Mouse (Mus musculus) erythroid progenitor cell, adult 5-6 weeks (primary cell): ENCODE data around the gene Mc3r. TPM values are rescaled to one million over a fixed set of nuclear protein-coding genes. Genes with fewer than 3 reads are reported as not detected.

Experiments
- ATAC-seq: replicated peaks from 2 replicates; pipeline ENCODE4 v1.8.0; 2016; ENCODE audit warnings: moderate number of reproducible peaks, mild to moderate bottlenecking, moderate TSS enrichment, inconsistent platforms; ENCODE audit not compliant: poor library complexity, low FRiP score, severe bottlenecking
- total RNA-seq, 2 experiments: library from RNA; stranded (forward) in 1 of 2; stranded (reverse) in 1 of 2; fragments of 150-400 nt in 1 of 2; fragments of 186-747, 209-891 nt in 1 of 2; gene quantifications; 2 replicates each; pipeline versions ENCODE4 v1.2.3 to v1.2.4; 2015 to 2017; ENCODE audit warnings: low replicate concordance in 2 of 2

The Mc3r gene
- total RNA-seq, 2 experiments from 2014 or later = not detected

DNA sequence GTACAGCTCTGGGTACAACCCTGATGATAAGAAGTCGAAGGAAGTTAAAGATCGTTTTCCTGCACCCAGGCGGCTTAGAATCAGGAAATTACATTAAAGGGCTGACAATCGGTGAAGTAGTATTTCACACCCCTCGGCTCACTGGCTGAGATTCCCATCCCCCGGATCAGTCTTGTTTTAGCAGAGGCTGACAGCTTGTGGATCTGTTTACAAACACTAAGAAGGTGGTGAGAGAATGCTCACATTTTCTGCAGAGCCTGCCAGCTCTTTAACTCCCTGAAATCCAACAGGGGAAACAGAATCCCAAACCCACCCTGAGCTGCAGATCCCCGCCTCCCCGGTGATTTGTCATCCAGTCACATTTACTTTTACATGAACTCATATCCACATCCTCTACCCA lies 2.8 kb upstream of the Mc3r start:
- no peak for ATAC-seq

DNA sequence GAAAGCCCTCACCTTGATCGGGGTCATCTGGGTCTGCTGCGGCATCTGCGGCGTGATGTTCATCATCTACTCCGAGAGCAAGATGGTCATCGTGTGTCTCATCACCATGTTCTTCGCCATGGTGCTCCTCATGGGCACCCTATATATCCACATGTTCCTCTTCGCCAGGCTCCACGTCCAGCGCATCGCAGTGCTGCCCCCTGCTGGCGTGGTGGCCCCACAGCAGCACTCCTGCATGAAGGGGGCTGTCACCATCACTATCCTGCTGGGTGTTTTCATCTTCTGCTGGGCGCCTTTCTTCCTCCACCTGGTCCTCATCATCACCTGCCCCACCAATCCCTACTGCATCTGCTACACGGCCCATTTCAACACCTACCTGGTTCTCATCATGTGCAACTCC lies 1.0 kb downstream of the Mc3r start:
- no peak for ATAC-seq

DNA sequence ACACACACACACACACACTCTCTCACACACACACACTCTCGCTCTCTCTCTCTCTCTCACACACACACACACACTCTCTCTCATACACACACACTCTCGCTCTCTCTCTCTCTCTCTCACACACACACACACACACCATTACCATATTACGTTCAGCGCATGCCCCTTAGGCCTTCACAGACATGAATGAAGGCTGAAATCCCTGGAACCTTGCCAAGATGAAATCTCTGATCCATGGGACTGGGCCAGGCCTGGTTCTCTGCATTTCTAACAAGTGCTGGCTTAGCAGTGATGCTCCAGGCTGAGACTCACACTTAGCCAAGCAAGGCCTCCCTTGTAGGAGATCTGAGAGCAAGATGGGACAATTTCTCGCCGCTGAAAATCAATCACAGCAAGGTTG lies 8.1 kb downstream of the Mc3r start:
- ATAC-seq = no peak

DNA sequence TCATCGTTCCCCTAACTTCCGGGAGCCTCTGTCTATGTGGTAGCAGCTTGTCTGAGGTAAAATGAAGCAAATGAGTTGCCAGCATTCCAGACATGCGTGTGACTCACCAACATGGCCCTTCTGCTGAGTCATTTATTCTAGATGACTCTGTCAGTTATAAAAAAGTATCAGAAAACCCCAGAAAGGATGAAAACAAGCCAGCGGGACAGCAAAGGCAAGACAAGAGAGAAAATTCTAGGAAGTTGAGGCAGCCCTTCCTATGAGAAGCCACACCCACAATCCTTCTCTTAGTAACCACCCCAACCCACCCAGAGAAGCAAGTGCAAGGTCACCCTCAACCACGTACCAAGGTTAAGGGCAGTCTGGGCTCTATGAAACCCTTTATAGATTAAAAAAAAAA lies 8.7 kb downstream of the Mc3r start:
- ATAC-seq = no peak

DNA sequence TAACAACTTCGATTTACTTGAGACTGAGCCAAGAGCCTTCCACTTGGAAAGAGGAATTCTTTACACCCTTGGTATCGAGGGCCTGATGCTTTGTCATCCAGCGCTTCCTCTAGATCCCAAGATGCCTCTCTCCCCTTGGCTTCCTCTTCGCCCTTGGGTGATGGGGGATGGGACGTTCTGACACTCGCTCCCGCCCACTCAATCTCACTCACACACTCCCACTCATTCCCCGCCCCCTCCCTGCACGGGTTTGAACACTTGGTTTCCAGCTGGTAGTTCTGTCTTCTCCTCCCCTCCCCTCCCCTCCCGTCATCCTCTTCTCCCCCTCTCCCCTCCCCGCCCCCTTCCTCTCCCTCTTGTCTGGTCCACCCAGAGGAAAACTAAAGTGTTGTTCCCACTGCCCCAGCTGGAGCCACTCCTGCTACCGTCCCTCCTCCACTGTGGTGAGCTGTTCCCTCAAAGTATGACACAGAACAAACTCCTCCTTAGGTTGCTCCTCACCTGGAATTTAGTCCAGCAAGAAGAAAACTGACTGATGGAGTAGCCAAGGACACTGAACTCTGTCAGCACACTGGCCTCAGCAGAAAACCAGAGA lies 9.3 kb downstream of the Mc3r start:
- ATAC-seq = no peak

DNA sequence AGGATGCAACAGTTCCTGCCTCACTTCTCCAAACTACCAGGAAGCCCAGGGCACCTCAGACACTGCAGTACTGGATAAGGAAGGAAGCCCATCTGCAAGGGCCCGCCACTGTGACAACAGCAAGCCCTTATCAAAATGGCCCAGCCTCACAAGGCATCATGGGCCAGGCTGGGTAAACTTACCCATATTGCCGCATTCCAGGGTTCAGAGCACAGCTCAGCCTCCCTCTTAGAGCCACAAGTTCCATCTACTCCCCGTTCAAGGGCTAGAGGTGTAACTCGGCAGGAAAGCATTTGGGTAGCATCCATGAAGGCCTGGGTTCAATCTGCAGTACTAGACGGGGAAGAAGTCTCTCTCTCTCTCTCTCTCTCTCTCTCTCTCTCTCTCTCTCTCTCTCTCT lies 11.8 kb downstream of the Mc3r start:
- ATAC-seq = no peak

DNA sequence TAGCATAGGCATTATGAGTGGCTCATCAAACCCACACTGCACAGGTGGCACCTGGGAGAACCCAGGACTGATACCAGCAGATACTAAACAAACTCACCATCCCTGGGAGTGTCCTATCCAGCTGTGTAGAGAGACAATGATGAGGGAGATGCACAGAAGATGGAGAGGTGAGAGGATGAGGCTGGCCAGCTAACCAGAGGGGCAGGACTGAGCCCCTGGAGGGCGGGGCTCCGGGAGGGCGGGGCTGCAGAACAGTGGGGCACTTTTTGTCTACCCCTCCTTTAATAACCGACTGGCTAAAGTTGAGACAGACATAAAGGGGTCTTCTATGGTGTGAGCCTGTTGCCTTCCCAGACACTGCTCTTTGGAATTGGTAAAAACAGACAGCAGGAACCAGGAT lies 13.1 kb downstream of the Mc3r start:
- no peak for ATAC-seq

DNA sequence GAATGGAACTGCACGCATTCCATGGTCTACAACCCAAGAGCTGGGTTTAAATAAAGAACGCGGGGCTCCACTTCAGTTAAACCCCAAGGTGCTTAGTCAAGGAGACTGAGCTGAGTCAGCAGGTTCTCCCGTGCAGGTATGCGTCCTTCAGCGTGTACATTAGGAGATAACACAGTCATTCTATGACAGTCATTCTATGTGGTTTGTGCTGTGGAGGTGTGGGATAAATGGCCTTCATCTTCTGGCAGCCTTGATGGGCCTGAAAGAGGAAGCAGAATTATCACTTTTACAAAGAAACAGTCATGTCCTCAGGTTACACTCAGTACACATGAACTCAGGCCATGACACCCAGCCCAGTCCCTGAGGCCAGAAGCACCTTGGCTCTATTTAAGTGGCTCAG lies 14.9 kb downstream of the Mc3r start:
- no peak for ATAC-seq

DNA sequence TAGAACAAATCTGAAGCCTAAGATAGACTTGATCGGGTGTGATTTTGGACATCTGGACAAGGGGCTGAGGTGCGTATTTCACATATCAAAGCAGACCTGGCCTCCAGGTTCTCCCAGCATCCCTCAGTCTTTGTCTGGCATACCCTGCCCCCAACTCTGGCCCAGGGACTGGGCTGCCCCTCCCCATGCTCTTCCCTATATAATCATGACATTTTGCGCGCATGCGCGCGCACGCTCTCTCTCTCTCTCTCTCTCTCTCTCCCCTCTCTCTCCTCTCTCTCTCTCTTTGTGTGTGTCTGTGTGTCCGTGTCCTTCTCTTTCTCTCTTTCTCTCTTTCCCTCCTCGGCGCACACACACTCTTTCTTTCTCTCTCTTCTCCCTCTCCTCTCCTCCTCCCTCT lies 21.6 kb downstream of the Mc3r start:
- no peak for ATAC-seq

DNA sequence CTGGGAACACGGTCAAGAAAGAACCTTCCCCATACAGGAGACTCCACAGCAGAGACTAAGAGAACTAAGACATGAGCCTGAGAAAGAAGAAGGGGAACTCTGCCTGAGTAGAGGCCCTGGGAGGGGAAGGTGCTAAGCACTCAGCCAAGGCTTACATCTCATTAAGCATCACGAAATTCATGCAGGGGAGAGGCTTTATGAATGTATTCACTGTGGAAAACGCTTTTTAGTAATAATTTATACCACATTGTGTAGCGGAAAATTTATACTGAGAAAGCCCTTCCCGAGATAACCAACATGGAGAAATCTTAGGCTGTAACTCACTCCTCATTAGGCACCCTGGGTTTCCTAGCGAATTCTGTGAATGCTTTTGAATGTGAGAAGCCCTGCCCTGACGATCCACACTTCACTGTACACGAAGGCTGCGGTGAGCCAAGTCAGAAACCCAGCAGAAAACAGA lies 22.2 kb downstream of the Mc3r start:
- no peak for ATAC-seq

DNA sequence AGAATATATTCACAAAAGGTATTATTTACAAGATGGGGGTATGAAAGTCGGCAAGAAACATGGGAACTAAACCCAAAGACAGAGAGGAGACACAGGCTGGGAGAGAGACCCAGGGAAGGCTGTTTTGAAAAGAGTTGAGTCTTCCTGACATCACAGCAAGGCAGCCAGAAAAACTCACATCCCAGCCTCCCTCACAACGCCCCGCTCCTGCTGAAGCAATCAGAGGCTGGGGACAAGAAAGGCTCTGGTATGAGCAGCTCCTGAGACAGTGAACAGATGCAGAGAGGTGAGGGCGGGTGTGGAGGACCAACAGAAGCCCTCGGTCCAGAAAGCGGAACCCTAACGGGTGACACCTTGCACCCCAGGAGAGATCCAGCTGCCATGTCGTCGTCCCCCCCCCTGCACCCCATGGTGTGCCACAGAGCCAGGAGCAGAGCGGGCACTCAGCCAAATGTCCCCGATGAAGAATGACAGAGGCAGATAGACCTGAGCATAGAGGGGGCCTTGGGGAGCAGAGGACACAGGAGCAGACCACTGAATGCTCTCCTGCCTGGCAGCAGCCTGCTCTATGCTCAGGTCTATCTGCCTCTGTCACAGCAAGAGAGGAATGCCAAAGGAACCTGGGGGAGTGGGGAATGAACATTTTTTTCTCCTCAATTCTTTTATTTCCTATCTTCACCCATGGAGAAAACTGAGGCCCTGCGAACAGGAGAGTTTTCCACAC lies 22.8 kb downstream of the Mc3r start:
- ATAC-seq = no peak

DNA sequence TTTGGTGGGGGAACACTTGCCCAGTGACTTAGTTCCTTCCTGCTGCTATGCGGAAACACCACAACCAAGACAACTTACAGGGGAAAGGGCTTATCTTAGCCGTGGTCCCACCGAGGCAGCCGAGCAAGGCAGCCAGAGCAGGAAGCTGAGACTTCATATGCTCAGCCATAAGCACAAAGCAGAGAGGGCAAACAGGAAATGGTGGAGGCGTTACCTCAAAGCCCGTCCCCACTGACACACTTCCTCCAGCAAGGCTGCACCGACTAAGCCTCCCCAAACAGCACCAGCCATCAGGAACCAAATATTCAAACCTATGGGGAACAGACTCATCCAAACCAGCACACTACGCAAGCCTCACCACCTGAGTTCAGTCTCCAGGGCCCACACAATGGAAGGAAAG lies 26.4 kb downstream of the Mc3r start:
- no peak for ATAC-seq

DNA sequence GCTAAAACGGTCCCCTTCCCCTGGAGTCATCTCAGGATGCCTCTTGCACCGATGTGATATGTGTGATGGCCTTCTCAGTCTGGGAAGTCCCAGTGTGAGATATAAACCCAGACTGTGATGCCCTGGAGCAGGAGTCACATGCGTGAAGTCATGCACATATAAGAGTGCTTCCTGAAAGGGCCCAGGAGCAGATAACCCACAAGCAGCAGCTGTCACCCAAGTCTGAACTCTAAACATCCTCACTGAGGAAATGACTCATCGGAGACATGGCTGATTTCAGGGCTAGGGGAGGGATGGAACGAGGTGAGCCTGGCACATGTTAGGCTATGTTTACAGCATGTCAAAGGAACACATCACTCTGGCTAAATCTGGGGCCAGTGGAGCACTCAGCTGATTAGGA lies 27.9 kb downstream of the Mc3r start:
- no peak for ATAC-seq

DNA sequence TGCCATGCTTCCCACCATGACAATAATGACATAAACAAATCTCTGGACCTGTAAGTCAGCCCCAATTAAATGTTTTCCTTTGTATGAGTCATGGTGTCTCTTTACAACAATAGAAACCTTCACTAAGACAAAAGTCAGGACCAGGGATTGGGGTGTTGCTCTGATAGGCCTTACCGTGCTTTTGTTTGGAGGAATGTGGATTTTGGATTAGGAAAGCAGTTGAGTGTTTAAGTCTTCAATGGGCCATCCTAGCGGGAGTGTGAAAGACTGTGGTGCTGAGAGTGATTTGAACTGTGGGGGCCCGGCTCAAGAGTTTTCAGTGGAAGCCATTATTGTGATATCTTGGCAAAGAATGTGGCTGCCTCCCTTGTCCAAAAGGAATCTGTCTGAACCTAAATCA lies 30.7 kb downstream of the Mc3r start:
- ATAC-seq = no peak

DNA sequence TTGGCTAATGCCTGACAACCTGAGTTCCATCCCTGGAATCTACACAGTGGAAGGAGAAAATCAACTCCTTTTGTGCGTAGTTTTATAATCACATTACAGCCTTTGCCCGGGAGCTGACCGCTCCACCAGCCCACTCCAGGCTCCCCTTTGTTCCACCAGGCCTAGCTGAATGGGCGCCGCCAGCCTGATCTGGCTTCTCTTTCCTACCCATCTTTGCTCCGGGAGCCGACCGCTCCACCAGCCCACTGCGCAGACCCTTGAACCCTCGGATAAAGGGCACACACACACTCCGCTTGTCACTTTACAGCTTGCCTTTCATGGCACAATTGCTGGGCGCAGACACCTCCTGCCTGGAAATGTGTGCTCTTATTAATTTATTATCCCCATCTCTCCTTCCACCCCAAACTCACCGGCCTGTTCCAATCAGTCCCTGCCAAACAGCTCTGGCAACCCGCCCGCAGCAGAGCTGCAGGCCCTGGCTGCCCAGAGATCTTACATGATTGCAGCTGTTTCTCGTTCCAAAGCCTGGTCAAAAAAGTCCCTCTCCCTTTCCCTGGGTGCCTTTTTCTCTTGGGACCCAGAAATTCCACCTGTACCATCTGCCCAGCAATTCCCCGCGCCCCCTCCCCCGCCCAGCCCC lies 33.9 kb downstream of the Mc3r start:
- ATAC-seq = no peak

DNA sequence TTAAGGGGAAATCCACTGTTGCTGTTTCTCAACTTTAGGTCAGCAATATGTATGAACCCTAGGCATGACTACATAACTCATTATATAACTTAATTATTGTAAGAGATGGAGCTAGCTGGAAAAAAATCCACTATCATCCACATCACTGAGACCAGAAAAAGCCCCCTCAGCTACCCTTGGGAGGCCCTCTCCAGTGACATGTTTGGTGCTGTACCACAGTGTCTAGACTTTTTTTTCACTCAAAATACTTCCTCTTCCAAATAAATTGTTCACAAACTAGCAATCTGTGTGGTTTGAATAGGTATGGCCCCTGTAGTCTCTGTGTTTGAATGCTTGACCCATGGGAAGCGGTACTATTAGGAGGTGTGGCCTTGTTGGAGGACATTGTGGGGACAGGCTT lies 39.4 kb downstream of the Mc3r start:
- ATAC-seq = no peak

DNA sequence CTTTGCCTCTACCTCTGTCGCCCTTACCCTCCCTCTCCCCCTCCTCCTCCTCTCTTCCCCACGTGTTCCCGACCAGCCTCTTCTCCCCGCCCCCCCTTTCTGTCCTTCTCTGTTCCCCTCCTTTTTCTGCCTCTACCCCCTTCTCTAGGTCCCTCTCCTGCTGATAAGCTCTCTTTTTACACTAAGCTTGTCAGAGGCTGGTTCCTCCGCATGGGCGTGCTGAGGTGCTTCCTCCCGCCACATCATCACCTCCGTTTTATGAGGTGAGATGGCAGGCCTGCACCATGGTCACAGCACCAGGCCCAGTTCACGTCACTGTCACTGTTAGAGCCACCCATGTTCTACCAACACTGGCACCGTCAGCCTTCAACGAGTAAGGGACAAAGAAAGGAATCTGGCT lies 40.7 kb downstream of the Mc3r start:
- no peak for ATAC-seq

DNA sequence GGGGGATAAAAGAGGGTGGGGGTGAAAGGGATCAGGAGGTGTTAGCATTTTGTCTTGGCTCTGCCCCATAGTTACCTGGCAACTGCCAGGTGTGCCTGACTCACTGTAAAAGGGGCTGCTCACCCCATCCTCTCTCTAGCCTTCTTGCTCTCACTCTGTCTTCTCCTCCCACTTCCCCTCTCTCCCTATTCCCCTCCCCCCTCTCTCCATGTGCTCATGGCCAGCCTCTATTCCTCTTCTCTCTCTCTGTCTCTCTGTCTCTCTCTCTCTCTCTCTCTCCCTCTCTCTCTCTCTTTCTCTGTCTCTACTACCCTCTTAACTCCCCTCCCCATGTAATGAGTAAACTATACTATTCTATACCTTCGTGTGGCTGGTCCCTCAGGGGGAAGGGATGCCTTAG lies 41.3 kb downstream of the Mc3r start:
- ATAC-seq = no peak

DNA sequence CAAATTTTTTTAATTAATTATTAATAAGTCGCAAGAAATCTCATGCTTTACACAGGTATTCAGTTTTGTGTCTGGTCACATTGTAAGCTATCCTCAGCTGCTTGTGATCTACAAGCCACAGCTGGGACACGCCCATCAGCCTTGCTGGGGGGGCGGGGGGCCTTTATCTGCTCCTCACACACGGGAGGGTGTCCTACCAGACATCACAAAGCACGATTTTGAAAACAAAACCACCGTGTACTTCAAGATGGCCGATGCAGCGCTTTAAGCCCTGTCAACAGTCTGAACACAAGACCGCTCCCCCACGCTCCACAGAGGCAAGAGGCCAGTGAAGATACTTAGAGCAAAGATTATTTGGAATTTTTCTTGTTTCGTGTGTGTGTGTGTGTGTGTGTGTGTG lies 42.2 kb downstream of the Mc3r start:
- peak; percentile 73 for ATAC-seq

DNA sequence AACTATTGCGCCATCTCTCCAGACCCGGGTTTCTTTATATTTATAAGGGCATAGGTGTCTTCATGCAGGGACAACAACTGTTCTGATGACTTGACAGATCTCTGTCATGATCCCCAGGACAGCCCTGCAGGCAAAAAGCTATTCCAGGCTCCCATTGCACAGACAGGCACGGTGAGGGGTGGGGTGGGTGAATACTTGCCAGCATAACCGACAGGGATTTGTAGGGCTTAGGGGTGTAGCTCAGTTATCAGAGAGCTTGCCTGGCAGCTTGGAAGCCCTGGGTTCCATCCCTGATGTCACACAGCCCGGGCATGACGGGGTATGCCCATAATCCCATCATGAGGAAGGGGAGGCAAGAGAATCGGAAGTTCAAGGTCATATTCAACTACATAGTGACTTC lies 42.7 kb downstream of the Mc3r start:
- 0 out of 2 replicates have a peak, but pooled peaks have one; percentile 34 for ATAC-seq

DNA sequence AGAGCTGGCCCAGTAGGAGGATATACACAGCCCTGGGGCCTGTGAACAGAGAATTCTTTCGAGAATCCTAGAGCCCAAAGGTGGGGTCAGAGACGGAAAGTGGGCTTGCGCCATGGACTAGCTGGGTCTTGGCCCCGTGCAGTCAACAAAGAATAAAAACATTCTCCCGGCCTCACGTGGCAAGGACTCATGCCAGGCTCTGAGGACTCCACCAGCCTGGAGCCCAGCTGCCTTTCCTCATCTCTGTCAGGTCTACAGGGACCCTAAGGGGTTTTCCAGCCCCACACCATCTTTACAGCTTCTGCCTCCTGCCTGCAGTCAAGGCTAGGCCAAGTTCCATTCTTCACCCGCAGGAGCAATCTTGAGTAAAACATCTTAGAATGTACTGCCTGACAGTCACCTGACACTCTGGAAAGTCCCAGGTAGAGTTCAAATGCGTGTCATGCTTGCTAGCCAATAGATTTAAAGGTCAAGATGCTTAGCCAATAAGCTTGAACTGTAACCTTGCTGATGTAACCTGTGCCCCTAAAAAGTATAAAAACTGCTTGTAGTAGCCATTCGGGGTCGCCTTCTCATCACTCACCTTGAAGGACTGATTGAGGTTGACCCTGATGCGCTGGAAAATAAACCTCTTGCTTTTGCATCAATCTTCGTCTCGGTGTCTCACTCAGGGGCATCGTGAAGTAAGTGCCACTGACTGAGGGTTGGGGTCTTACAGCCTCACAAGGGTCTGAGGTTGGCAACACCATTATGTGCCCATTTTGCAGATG lies 43.6 kb downstream of the Mc3r start:
- no peak for ATAC-seq
